Mouse (Mus musculus) CD4-positive helper T cell, adult 2 months (primary cell): ENCODE data around the gene Olfr1467.

Source experiments
- DNase-seq: peaks from one replicate; pipeline ENCODE4 v3.0.0-alpha.2; 2012; ENCODE audit warnings: low read depth, missing footprints, low spot score

The Olfr1467 gene

DNA sequence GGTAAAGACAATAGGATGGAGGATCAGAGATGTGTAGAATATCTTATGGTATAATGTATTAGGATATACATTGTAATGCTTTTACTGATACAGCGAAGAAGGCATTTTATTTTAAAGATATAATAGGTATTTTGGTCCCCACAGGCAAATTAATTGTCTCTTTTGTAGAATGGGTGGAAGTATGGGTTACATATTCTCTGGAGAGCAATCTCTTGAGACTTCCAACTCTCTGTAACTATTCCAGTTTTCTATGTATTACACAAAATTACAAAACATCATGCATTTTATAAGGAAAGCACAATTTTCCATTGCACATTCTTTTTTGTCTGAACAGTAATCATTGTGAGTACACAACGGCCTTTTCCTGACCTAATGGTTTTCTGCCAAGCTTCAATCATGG is at the start of gene Olfr1467:
TSS of gene Olfr1467 (plus strand) at position 301 of the 400 bp plus-strand sequence.
- no peak for DNase-seq

- DNase-seq = no peak
These were observed 46.6 kb upstream of the Olfr1467 start, which contains the start of gene Olfr1465 for GRCm38 (mm10) chr19:13315441-13315840. Olfr1465 (minus strand) TSS chr19:13315541.

- no peak for DNase-seq
These were observed 23.5 kb upstream of the Olfr1467 start, which contains the start of gene Olfr1466 for GRCm38 (mm10) chr19:13338562-13338961. Olfr1466 (plus strand) TSS chr19:13338862.

DNA sequence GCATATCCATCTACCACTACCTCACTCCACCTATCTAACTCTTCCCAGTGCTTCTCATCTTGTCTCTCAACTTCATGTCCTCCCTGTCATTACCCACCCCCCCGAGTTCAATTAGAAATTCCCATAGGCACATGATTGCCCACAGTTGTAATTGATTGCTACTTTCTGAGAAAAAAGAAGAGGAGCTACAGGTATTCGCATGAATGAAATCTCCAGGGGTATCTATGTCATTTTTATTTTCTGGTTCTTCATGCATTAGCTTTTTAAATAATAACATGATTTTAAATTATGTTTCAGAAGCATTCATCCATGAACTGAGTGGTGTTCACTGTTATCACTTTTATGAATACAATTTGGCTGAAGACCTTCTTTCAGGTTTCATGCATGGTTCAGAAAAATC is 45.5 kb downstream of the Olfr1467 start, which contains the start of gene Olfr1469:
TSS of gene Olfr1469 (plus strand) at position 301 of the 400 bp plus-strand sequence.
- no peak for DNase-seq
